Mouse (Mus musculus): ENCODE measurements around the gene Zic1.

- TF ChIP-seq FLI1 (IDR thresholded peaks at IDR 0.05; ENCODE audit: low read length) (no peak), GATA1 (IDR thresholded peaks at IDR 0.05; ENCODE audit: borderline replicate concordance, low read length) (no peak)
Measured at GRCm38 (mm10) chr9:91348746-91349145, 16.9 kb downstream of the Zic1 start.

All from megakaryocyte, embryonic 14.5 days (primary cell).